Mouse (Mus musculus): ENCODE measurements at regions not wholly inside any gene's neighbourhood (a gene's known extent, or its start where the extent isn't known, plus 50 kb on each side); places are given as distances from the start of the nearest gene placed in this dataset.

DNA sequence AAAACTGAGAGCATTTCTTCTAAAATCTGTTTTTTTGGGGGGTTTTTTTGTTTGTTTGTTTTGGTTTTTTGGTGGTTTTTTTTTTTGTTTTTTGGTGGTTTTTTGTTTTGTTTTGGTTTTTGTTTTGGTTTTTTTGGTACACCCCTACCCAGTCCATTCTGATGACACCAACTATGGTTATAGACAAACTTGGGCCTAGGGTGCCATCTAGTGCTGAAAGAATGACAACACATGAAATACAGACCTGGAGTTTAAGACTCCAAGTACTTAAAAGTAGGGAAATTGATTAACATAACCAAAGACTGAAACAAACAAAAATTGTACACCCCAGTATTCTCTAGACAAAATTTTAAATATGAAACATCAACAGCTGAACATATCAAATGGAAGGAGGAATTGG is 76.0 kb upstream of the Ano5 start:
- Histone ChIP-seq H3K27ac (replicated peaks) (no peak overlapping the region), H3K9me3 (no peaks in the 10 kb centered on the region), H3K27me3 (no peaks in the 10 kb centered on the region), H3K4me3 (no peak overlapping the region), H3K36me3 (no peaks in the 10 kb centered on the region), H3K4me1 (no peaks in the 10 kb centered on the region), H3K9ac (replicated peaks) (no peak overlapping the region), H3K4me2 (replicated peaks) (no peak overlapping the region)
- ATAC-seq (replicated peaks): peak; percentile 80; the same call in 1 of the 2 replicates

DNA sequence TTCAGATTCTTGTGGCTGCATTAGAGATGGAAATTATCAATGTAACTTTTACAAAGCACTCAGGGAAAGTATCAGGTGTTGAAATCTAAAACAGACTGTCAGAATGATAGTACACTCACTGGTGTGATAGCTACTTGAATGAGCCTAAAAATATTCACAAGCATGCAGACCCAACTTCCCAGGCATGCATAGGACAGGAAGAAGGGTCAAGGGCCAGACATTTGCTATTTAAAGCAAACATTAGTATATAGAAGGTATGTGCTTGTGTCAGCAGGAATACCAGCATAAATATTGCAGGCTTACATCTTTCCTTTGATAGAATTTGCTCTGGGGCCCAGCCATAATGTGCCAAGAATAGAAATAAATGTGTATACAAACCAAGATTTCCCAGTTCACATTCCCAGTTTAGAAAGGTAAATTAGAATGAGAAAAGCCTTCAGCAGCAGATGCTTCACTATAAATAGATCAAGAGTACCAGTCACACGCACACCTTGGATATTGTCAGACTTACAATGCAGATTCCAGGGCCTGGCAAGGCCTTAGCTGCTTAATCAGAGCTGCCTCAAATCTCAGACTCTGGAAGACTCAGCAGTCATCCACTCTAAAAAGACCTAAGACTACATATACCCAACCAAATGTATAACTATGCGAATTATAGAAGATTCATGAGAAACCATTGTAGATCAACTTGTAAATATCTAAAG is 55.7 kb upstream of the Ano5 start:
- no peaks in the 10 kb centered on the region for H3K4me1 ChIP-seq
- 79% methylated on average over 2 of the region's 2 CpGs for WGBS
- no peak overlapping the region for H3K4me3 ChIP-seq
- H3K27me3 ChIP-seq: no peaks in the 10 kb centered on the region
- H3K27ac ChIP-seq (replicated peaks): no peak overlapping the region
- no peak for ATAC-seq (replicated peaks)
- no peak overlapping the region for H3K4me2 ChIP-seq (replicated peaks)
- H3K9ac ChIP-seq (replicated peaks): no peak overlapping the region
- no peaks in the 10 kb centered on the region for H3K36me3 ChIP-seq
- H3K9me3 ChIP-seq: no peaks in the 10 kb centered on the region

DNA sequence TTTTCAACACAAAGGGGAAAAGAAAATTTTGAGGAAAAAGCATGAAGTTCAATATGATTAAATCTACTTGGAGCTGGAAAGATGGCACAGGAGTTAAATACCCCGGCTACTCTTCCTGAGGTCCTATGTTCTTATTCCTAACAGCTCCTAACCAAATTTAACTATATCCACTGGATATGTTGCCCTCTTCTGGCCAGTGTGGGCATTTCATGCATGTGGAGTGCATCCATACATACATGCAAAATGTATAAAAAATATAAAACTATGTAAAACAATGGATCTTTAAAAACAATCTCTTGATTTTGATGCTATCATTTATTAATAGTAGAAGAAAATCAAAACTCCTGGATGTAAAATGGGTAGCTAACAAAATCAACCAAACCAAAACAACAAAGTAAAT is 52.1 kb upstream of the Ano5 start:
- 81% methylated on average over 1 of the region's 1 CpGs for WGBS
- no peak overlapping the region for H3K4me2 ChIP-seq (replicated peaks)
- no peaks in the 10 kb centered on the region for H3K9me3 ChIP-seq
- H3K27ac ChIP-seq (replicated peaks): no peak overlapping the region
- H3K4me3 ChIP-seq: no peak overlapping the region
- H3K9ac ChIP-seq (replicated peaks): no peak overlapping the region
- H3K4me1 ChIP-seq: no peaks in the 10 kb centered on the region
- H3K27me3 ChIP-seq: no peaks in the 10 kb centered on the region
- H3K36me3 ChIP-seq: no peaks in the 10 kb centered on the region
- ATAC-seq (replicated peaks): no peak
